Mouse (Mus musculus) olfactory bulb, adult 2 months (tissue): ENCODE data around the gene Ech1. TPM values are rescaled to one million over a fixed set of nuclear protein-coding genes. Genes with fewer than 3 reads are reported as not detected.
A peak's percentile ranks its signal among the peaks of the same experiment; 100 is the strongest.

Source experiments
- H3K27ac ChIP-seq: fragments of 200-500 bp; 2 replicates; pipeline ENCODE4 v1.5.1; 2012; ENCODE audit warnings: low read depth, low read length; ENCODE audit not compliant: insufficient read depth
- H3K4me1 ChIP-seq: fragments of 200-500 bp; 2 replicates; pipeline ENCODE4 v1.6.1; 2012; ENCODE audit warnings: low read length; ENCODE audit not compliant: control insufficient read depth, insufficient read depth
- H3K4me3 ChIP-seq: fragments of 200-500 bp; 2 replicates; pipeline ENCODE4 v1.5.1; 2012; ENCODE audit warnings: mild to moderate bottlenecking, low read depth, low read length, moderate library complexity; ENCODE audit not compliant: insufficient read depth
- CTCF ChIP-seq: fragments of 200-500 bp; IDR thresholded peaks from 2 replicates; pipeline ENCODE4 v1.5.1; 2012; ENCODE audit warnings: low read depth, mild to moderate bottlenecking, low read length, moderate library complexity; ENCODE audit not compliant: insufficient read depth
- POLR2A ChIP-seq: fragments of 200-500 bp; IDR thresholded peaks from 2 replicates; pipeline ENCODE4 v1.6.1; 2012; ENCODE audit warnings: mild to moderate bottlenecking, low read depth, low read length, moderate library complexity; ENCODE audit not compliant: insufficient read depth
- WGBS: fragments of 180-500 bp; shearing (Covaris S2); methylation state at CpG from one replicate; pipeline ENCODE4 v1.1.7; 2018; 5-methylcytosine and 5-hydroxymethylcytosine counted together
- polyA plus RNA-seq: library from polyadenylated mRNA; stranded (reverse); fragments of >200 nt; gene quantifications from 2 replicates; pipeline ENCODE4 v1.2.4, GENCODE M21; 2012; ENCODE audit warnings: low replicate concordance; ENCODE audit not compliant: missing spikeins, insufficient read depth, insufficient read length

Gene Ech1
- polyA plus RNA-seq, 1 experiment, result not detected

- 53% methylated on average over 8 of the region's 8 CpGs for WGBS
Measured at GRCm38 (mm10) chr7:28790066-28790806, 34.8 kb upstream of the Ech1 start.

GRCm38 (mm10) chr7:28791706-28792105 lies 33.3 kb upstream of the Ech1 start:
- no peak overlapping the region for H3K4me3 ChIP-seq
- no peak overlapping the region for H3K27ac ChIP-seq
- TF ChIP-seq POLR2A (no peak), CTCF (no peak)
- H3K4me1 ChIP-seq, result peaks cover 11% of the 10 kb centered on the region; the same call in 1 of the 2 replicates

More at GRCm38 (mm10) chr7:28790066-28790806, 34.8 kb upstream of the Ech1 start:
- H3K27ac ChIP-seq, result no peak overlapping the region
- H3K4me3 ChIP-seq, result no peak overlapping the region
- H3K4me1 ChIP-seq, result peaks cover 5% of the 10 kb centered on the region; the same call in 1 of the 2 replicates
- TF ChIP-seq POLR2A, result no peak

DNA sequence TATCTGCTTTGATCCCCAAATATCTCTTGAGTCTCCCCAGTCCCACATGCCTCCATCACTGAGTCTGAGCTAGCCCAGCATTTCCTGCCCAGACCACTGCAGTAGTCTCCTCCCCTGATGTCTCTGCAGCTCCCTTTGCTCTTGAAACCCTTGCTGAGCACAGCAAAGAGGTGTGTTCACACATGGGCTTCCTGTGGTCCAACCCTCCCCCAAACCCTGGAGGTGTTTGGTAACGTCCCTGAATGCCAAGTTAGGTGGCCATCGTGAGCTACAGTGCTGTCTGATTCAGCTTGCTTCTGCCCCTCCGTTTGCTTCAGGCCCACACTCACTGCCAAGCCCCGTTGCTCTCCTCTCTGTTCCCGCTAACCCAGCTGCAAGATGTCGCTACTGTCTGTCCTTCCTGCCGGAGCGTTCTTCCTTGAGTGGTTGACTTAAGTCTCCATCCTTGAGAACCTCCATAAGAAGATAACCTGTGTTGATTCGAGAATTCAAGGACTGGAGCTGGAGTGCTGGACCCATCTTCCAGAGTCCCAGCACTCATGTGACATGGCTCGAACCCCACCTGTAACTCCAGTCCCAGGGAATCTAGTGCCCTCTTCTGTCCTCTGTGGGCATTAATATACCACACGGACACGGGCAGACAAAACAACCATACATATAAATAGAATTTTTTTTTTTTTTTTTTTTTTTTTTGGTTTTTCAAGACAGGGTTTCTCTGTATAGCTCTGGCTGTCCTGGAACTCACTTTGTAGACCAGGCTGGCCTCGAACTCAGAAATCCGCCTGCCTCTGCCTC lies 32.4 kb upstream of the Ech1 start:
- H3K4me1 ChIP-seq, result peaks cover 14% of the 10 kb centered on the region; the same call in 1 of the 2 replicates
- H3K4me3 ChIP-seq, result no peak overlapping the region
- TF ChIP-seq POLR2A (no peak), CTCF (no peak)
- WGBS, result 81% methylated on average over 14 of the region's 14 CpGs
- H3K27ac ChIP-seq, result no peak overlapping the region

DNA sequence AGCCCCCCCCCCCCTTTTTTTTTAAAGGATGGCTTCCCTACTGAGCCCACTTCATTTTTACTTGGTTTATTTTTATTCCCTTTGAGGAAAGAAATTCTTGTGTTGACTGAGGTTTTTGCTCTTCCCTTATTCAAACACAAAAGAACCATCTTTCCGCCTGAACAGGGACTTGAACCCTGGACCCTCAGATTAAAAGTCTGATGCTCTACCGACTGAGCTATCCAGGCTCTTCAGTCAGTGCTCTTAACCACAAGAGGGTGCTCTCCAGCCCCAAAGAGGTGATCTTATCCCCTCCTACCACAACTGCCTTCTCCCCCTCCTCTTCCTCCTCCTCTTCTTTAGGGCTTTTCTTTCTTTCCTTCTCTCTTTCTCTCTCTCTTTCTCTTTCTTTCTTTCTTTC lies 31.2 kb upstream of the Ech1 start:
- WGBS, result 48% methylated on average over 2 of the region's 2 CpGs
- Histone ChIP-seq H3K4me3 (no peak overlapping the region), H3K27ac (no peak overlapping the region), H3K4me1 (peaks cover 14% of the 10 kb centered on the region; the same call in 1 of the 2 replicates)
- no peak for TF ChIP-seq POLR2A
- TF ChIP-seq CTCF, result no peak

- 85% methylated on average over 3 of the region's 3 CpGs for WGBS
- Histone ChIP-seq H3K4me3 (no peak overlapping the region), H3K4me1 (peaks cover 14% of the 10 kb centered on the region; the same call in 1 of the 2 replicates), H3K27ac (no peak overlapping the region)
- TF ChIP-seq CTCF (no peak), POLR2A (no peak)
Measured at GRCm38 (mm10) chr7:28794496-28794895, 30.5 kb upstream of the Ech1 start.

DNA sequence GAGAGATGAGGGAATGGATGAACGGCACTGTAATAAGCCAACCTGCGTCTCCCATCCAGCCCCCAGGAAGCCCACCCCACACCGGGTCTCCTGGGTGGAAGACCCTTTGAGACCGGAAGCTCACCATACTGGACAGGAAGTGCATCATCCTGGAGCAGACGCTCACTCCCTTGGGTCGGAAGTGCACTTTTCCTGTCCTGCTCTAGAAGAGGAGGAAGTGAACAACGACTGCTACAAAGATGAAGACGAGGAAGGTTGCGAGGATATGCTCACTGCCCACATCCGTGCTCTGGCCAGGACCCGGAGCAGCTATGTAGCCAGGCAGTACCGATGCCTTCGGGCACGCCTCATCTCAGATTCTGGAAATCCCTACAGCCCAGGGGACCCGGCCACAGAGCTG lies 29.2 kb upstream of the Ech1 start:
- Histone ChIP-seq H3K4me1 (peaks cover 10% of the 10 kb centered on the region; the same call in 1 of the 2 replicates), H3K4me3 (no peak overlapping the region), H3K27ac (no peak overlapping the region)
- TF ChIP-seq CTCF (no peak), POLR2A (no peak)
- 88% methylated on average over 15 of the region's 15 CpGs for WGBS

DNA sequence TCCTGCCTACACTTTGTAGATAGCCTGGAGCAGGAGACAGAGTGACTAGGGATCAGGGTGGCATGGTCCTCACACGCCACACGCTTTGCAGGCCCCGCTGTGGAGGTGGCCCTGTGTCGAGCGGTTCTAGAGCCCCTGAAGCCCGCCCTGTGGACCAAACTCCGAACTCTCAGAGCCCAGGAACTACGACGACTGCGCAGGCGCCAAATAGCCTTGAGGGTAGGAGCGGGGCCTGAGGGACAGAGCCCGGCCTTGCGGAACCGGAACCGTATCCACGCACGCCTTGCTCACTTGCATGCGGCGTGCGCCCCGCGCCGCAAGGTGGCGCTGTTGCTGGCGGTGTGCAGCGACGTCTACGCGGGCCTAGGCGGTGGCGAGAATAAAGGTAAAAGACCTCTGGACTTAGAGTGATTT lies 28.4 kb upstream of the Ech1 start:
- TF ChIP-seq CTCF (peak; percentile 99), POLR2A (no peak)
- H3K4me3 ChIP-seq, result peak overlapping the region; percentile 12; the same call in 1 of the 2 replicates
- H3K27ac ChIP-seq, result no peak overlapping the region
- peaks cover 10% of the 10 kb centered on the region; the same call in 1 of the 2 replicates for H3K4me1 ChIP-seq
- 12% methylated on average over 32 of the region's 32 CpGs for WGBS

- TF ChIP-seq POLR2A (no peak), CTCF (no peak)
- WGBS, result 92% methylated on average over 9 of the region's 9 CpGs
- H3K4me3 ChIP-seq, result no peak overlapping the region
- H3K27ac ChIP-seq, result no peak overlapping the region
- peaks cover 19% of the 10 kb centered on the region for H3K4me1 ChIP-seq
Measured at GRCm38 (mm10) chr7:28799994-28800393, 25.0 kb upstream of the Ech1 start.

GRCm38 (mm10) chr7:28801451-28801850 lies 23.6 kb upstream of the Ech1 start:
- Histone ChIP-seq H3K4me3 (no peak overlapping the region), H3K27ac (no peak overlapping the region)
- TF ChIP-seq POLR2A (no peak), CTCF (no peak)

More at GRCm38 (mm10) chr7:28801451-28801850, 23.6 kb upstream of the Ech1 start:
- 47% methylated on average over 3 of the region's 3 CpGs for WGBS
- peaks cover 15% of the 10 kb centered on the region for H3K4me1 ChIP-seq
